Mouse (Mus musculus): ENCODE measurements around the gene Thap11. TPM values are rescaled to one million over a fixed set of nuclear protein-coding genes. Genes with fewer than 3 reads are reported as not detected.
A peak's percentile ranks its signal among the peaks of the same experiment; 100 is the strongest.

The Thap11 gene
- total RNA-seq (2015; ENCODE audit: low replicate concordance) (6.3 and 16.3 TPM in 2 replicates), total RNA-seq (2017; ENCODE audit: low replicate concordance) (7.1 and 8.3 TPM in 2 replicates)

DNA sequence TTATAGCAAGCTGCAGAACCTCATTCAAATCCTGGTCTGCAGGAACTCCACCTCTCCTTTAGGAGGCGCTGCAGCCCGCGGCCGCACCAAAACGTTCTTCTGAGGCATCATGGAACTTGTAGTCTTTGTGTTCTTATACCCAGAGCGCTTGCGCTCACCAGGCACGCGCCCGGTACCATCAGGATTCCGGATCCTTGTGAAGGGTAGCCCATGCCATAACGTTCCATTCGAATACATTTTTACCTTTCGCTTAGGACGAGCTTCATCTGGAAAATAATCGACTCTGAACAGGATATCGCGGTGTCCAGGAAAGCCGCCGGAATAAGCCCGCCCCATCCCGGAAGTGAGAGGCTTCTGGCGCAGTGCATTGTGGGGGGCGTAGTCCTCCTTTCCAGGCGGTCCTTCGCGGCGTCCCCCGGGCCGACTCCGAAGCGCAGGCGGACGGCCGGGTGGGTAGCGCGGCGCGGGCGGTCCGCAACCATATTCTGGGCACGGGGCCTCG is at the start of gene Thap11:
Gene Thap11 (plus strand): TSS at position 418 of the 502 bp plus-strand sequence.
- peak; percentile 71 for ATAC-seq (replicated peaks; ENCODE audit: low FRiP score, poor library complexity, severe bottlenecking)

DNA sequence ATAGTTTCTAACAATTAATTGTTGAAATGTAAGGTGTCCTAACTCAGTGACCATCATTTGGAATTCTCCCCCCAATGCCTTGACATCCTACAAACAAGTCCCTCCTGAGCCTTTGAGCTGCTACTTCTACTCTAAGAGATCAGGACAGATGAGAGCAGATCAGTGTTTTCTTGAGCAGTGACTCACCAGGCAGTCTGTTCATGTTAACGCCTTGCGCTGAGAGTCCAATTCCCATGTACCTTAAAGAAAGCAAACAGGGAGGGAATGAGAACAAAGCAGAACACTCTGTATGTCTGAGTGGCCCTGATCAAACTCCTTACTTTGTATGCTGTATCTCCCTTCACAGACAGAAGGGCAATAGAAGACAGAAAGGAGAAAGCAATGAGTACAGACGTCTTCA is 49.6 kb upstream of the Thap11 start:
- ATAC-seq (replicated peaks; ENCODE audit: low FRiP score, poor library complexity, severe bottlenecking): no peak

DNA sequence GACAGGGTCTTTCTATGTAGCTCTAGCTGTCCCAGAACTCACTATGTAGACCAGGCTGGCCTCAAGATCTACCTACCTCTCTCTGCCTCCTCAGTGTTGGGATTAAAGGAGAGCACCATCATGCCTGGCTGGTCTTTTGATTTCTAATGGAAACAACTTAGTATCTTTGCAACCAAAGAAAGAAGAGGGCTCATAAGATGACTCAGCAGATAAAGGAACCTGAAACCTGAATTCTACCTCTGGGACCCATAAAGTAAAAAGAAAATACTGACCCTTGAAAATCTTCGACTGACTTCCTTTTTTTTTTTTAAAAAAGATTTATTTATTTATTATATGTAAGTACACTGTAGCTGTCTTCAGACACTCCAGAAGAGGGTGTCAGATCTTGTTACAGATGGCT is 49.0 kb upstream of the Thap11 start:
- ATAC-seq (replicated peaks; ENCODE audit: low FRiP score, poor library complexity, severe bottlenecking): no peak

DNA sequence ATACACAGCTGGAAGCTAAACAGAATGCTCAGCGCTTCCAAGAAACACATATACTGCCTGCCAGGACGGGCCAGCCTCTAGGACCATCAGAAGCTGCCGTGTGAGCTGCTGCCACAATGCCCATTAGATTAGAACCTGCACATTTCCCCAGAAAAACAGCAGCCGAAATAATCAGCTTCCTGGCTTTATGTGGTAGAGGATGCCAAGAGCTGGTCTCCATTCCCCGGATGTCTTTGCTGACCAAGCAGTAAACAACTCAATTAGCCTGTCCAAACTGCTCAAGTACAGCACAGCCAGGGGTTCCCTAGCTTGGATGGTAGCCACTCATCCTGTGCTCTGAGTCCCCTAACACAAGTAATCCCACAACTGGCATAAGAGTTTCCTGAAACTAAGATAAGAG is 47.2 kb upstream of the Thap11 start:
- ATAC-seq (replicated peaks; ENCODE audit: low FRiP score, poor library complexity, severe bottlenecking): no peak

DNA sequence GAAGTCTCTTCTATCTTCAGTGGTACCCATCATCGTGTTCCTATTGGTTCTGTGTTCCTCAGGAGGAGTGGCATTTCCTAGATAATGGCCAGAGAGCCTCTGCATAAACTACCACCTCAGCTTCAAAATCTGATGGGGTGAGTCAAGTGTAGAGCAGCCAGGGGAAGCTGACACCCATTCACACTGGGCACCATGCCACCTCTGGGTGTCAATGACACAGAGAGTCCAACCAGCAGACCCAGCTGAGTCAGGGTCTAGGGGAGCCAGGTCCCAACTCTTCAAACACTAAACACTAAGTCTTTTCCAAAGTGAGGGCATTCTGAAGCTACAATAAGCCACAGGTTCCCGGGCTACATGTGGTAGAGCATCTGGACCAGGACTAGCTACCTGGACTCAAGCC is 46.5 kb upstream of the Thap11 start:
- peak; percentile 53 for ATAC-seq (replicated peaks; ENCODE audit: low FRiP score, poor library complexity, severe bottlenecking)

DNA sequence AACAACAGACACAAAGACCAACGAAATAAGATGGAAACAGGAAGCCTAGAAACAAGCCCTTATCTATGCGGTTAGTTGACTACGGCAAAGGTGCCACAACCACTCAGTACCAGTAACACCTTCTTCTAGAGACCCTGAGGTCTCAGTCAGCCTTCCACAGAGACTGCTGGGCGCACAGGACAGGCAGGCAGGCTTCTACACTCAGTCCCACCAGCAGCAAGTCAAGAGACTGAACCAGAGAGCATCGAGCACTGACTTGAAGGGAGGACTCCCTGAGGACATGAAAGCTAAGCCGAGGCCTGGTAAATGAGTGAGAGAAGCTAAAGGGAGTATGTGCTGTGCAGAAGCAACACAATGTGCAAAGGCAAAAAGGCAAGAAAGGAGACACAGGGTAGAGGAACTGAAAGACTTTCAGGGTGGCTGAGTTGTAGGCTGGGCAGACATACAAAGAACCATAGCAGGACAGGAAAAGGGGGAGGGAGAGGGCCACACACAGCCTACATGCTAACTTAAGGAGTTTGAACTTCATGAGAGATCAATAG is 44.6 kb upstream of the Thap11 start:
- peak; percentile 5; the same call in 1 of the 2 replicates for ATAC-seq (replicated peaks; ENCODE audit: low FRiP score, poor library complexity, severe bottlenecking)

DNA sequence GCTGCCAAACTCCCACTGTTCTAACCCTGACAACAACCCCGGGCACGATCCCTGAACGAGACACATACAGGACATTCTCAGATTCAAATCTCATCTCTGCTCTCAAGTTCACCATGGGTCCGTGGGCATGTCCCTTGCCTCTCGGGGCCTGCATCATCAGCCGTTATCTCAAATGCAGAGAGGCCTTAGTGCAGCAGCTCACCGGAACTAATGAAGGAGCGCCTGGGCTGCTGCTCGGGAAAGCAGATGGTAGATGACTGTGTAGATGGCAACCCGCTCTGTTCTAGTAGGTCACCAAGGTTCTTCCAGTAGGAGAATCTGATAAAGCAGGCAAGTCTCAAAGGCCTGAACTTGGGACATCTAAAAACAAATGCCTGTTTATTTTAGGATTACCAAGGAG is 43.9 kb upstream of the Thap11 start:
- ATAC-seq (replicated peaks; ENCODE audit: low FRiP score, poor library complexity, severe bottlenecking): peak; percentile 29

DNA sequence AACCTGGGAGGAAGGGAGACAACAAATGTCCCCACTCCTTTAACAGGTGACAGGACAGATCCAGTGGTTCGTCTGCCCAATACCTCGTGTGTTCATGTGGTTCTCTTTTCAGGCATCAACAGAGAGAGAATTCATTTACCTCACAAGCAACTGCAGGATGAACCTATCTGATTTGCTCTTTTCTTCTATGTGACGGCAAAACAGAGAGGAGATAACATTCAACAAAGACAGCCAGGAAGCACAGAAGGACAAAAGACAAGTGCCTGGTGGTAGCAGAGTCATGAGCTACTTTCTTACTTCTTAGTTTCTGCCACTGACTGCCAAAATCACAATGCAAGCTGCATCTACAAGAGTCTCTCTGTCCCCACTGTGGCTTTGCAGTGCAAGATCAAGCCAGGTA is 43.4 kb upstream of the Thap11 start:
- ATAC-seq (replicated peaks; ENCODE audit: low FRiP score, poor library complexity, severe bottlenecking): 0 out of 2 replicates have a peak, but pooled peaks have one; percentile 2

DNA sequence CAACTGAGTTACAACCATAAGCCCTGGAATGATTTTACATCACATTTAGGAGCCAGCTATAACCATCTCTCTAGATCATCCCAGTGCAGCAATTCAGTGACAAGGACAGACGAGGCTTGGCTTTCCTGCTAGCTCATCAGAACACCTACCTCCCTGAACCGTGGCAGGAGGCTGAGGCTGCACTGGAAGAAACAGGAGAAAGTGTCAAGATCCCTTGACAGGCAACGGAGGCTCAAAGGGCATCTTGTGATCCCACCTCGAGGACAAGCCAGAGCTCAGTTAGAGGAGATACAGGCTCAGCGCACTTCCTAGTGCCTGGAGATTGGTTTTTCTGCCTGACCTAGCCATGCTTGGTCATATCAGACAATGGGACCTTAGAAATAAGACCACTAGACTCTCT is 42.4 kb upstream of the Thap11 start:
- no peak for ATAC-seq (replicated peaks; ENCODE audit: low FRiP score, poor library complexity, severe bottlenecking)

DNA sequence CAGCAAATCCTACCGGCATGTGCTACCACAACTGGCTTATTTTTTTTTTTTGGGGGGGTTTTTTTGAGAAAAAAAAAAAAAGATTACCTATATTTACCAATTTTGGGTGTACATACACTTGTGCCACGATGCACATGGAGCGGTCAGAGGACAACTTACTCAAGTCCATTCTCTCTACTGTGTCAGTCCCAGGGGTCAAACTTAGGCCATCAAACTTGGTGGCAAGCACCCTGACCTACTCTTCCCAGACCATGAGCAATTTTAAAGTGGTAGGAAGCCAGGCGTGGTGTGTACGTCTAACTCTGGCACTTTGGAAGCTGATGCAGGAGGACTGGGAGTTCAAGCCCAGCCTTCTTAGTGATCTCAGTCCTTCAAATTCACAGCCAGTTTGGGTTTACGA is 41.7 kb upstream of the Thap11 start:
- ATAC-seq (replicated peaks; ENCODE audit: low FRiP score, poor library complexity, severe bottlenecking): no peak

DNA sequence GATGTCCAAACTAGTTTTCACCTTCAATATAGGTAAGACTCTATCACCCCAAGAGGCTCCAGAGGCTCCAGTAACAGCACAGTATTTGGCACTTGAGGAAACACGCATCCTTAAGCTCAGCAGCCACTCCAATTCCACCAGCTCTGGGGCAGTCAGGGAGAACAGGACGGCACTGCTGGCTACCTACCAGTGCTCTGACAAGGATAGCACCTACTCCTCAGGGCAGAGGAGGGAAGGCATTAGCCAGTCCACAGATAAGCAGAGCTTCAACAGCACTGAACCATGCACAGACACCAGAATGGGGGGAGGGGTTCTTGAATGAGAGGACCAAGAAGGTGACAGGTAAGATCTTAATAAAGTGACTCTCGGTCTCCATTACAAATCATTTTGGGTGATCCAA is 35.3 kb upstream of the Thap11 start:
- ATAC-seq (replicated peaks; ENCODE audit: low FRiP score, poor library complexity, severe bottlenecking): peak; percentile 22; the same call in 1 of the 2 replicates

DNA sequence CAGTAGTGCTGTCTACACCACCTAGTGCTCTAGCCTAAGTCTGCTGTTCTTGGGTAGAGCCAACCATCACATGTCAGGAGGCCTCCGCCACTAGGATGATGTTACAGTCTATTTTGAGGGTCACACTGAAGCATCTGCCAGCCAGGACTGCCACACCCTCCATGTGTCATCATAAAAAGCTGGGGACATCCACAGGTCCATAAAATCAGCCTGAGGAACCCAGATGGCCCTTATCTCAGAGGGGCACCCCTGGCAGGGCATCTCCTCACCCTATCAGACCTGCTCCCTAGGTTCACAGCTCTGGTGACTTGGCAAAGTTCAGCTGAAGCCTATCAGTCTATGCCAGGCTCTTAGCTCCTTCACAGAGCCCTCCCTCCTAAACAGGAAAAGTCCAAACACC is 34.0 kb upstream of the Thap11 start:
- peak; percentile 72 for ATAC-seq (replicated peaks; ENCODE audit: low FRiP score, poor library complexity, severe bottlenecking)

DNA sequence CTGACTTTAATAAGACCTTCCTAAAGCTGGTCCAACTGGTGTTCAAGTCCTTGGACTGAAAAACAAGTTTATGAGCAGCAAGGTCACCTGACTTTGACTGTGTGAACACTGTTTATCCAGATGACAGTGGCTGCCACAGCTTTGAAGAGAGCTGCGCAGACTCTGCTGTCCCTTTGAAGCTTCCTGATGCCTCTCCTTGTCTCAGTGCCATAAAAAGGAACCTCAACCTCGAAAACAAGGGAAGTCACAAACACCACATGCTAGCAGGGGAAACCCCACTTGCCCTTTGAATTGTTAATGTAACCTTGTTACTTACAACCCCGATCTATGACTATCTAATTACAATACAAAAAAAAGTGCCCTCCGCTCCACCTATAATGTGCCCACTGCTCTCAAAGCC is 29.4 kb upstream of the Thap11 start:
- 0 out of 2 replicates have a peak, but pooled peaks have one; percentile 1 for ATAC-seq (replicated peaks; ENCODE audit: low FRiP score, poor library complexity, severe bottlenecking)

DNA sequence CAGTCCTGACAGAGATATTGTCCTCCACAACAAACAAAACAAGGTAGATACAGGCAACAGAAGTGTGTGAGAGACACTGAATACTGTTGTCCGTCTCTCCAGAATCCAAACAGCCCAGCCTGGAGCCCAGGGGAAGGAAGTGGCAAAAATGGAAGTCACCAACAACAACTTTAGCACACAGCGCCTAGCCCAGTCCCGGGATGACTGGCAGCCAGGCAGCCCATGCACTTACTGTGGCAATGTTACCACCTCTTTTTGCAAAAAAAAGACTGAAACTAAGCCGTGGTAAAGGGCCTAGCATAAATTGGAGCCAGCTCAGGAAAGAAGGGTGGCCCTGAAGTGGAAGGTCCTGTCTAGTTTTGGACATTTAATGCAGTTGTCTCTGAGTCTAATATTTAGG is 28.6 kb upstream of the Thap11 start:
- ATAC-seq (replicated peaks; ENCODE audit: low FRiP score, poor library complexity, severe bottlenecking): no peak

DNA sequence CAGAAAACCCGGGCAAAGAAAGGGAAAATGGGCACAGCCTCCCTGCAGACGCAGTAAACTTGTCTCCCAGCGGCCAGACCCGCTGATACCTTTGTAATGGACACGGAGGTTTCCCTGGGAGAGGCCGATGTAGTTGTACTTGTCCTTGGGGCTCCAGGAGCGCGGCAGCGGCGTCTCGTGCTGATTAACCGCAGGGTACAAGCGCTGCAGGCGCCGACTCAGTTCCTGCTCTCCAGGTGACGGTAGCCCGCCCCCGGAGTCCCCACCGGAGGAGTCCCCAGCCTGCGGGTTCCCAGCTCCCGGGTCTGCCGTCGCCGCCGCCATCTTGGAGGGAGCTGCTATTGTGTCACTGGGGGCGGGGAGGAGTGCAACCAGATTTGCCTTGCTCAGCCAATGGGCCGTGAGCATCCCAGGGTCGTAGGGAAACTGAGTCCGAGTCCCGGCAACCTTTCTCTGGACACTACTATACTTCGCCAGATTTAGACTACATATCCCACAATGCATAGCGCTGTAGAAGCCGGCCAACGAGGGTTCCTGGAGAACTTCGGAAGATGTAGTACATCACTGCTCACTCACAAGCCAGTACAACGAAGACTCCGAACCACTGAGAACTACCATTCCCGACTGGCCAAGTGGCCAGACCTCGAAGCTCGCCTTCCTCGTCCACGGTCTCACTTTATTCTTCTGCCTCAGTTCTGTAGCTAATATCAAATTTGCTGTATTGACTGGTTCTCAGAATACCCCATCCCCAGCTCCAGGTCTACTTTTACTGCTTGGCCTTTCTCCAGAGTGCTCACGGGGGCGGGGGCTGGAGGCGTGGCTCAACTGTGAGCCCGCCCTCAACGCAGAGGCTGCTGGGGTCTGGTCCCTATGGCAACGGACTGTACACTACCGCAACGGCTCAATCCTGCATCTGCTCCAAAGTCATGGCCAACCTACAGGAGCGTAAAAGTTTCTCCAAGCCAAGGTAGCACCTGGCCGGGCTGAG is 27.8 kb upstream of the Thap11 start, which contains the start of the genes Ranbp10 and Tsnaxip1:
Gene Ranbp10 (minus strand): TSS at position 490 of the 988 bp plus-strand sequence.
Gene Tsnaxip1 (plus strand): TSS at position 871 of the 988 bp plus-strand sequence.
- peak; percentile 70 for ATAC-seq (replicated peaks; ENCODE audit: low FRiP score, poor library complexity, severe bottlenecking)

DNA sequence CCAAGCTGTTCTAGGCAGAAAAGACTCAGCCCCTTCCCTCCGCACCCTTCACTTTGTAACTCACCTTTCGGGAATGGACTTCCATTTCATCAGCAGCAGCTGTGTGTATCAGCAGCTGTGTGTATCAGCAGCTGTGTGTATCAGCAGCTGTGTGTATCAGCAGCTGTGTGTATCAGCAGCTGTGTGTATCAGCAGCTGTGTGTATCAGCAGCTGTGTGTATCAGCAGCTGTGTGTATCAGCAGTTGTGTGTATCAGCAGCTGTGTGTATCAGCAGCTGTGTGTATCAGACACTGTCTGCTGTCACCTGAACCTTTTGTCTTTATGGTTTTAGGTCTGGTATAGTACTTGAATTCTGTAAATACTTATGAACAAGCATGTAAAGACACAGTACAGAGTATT is 21.2 kb upstream of the Thap11 start:
- peak; percentile 55 for ATAC-seq (replicated peaks; ENCODE audit: low FRiP score, poor library complexity, severe bottlenecking)

DNA sequence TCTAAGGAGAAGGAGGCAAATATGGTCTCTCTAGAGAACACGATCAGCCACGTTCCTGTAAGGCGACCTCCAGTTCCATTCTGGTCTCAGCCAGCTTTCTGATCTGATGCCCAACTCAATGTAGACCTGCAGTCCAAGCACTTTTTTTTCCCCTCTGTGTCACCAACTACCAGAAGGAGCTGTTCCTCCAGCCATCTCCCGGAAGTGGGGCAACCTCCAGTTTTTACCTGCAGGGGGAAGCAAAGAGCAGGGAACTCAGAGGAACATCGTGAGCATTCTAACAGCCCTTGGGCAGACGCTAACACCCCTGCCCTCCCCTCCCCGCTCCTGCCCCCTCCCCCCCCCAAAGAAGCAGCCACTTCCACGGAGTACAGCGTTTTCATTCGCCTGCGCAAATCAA is 19.6 kb upstream of the Thap11 start:
- peak; percentile 81 for ATAC-seq (replicated peaks; ENCODE audit: low FRiP score, poor library complexity, severe bottlenecking)

DNA sequence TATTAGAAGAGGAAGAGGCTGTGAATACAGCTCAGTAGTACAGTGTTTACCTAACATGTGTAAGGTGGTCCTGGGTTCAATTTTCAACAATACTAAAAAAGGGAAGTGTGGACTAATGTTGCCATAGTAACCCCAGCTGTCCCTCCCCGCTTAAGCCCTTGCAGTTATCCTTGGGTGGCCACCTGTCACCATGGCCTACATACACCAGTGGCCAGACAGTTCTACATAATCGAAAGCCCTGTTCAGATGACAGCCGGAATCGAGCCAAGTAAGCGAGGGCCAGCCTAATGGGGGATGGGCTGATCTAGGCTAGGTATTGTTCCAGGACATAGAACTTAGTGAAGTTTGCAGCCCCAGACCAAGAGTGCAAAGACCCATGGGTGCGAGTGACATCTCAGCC is 17.9 kb upstream of the Thap11 start:
- ATAC-seq (replicated peaks; ENCODE audit: low FRiP score, poor library complexity, severe bottlenecking): no peak

DNA sequence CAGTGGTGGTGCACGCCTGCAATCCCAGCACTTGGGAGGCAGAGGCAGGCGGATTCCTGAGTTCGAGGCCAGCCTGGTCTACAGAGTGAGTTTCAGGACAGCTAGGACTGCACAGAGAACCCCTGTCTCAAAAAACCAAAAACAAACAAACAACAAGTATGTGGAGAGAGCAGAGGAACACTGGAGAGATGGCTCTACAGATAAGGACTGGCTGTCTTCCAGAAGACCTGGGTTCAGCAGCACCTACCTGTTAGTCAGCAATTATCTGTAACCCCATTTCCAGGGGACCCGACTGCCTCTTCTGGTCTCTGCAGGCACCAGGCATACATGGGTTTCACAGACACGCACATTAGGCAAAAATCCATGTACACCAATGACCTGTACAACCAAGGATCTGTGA is 15.7 kb upstream of the Thap11 start:
- ATAC-seq (replicated peaks; ENCODE audit: low FRiP score, poor library complexity, severe bottlenecking): no peak

DNA sequence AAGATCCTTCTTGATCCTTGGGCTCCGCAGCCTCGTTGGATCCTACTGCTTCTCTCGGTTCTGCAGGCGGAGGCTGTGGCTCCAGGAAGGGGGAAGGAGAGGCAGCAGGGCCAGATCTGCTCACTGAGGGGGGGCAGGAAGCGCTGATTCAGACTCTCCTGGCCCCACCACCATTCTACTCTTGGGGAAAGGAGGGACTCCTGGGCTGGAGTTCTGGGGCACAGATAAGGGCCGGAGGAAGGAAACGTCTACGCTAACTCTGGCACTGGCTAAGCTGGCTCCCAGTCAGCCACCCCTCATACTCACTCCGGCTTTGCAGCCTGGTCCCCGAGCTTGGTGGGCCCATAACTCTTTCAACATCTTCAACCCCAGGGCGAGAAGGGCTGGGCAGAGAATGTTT is 8.3 kb upstream of the Thap11 start:
- no peak for ATAC-seq (replicated peaks; ENCODE audit: low FRiP score, poor library complexity, severe bottlenecking)

DNA sequence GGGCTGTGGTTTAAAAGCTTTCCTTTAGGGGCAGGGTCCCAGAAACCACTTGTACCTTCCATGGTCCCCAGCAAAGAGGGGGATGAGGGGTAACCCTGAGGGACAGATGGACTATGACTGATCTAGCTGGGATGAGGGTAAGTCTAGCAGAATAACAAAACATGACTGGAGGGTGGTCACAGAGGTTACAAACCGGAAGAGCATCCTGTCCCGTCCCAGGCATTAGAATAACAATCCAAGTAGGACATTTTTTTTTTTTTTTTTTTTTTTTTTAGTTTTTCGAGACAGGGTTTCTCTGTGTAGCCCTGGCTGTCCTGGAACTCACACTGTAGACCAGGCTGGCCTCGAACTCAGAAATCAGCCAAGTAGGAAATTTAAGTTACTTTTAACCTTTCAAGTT is 4.9 kb upstream of the Thap11 start:
- no peak for ATAC-seq (replicated peaks; ENCODE audit: low FRiP score, poor library complexity, severe bottlenecking)

Data from erythroblast, adult 5-6 weeks (primary cell).